Mouse (Mus musculus): Measurements from ENCODE around the gene Pkd2.

The Pkd2 gene

GRCm38 (mm10) chr5:104466816-104467215 is 7.6 kb downstream of the Pkd2 start:
- no peak for DNase-seq

GRCm38 (mm10) chr5:104468586-104468985 is 9.3 kb downstream of the Pkd2 start:
- no peak for DNase-seq

GRCm38 (mm10) chr5:104470981-104471391 is 11.7 kb downstream of the Pkd2 start:
- no peak for DNase-seq

- DNase-seq, result peak; percentile 22
Observed at GRCm38 (mm10) chr5:104472371-104472770, 13.1 kb downstream of the Pkd2 start.

GRCm38 (mm10) chr5:104480367-104480766 is 21.1 kb downstream of the Pkd2 start:
- DNase-seq, result no peak

- no peak for DNase-seq
Observed at GRCm38 (mm10) chr5:104482856-104483255, 23.6 kb downstream of the Pkd2 start.

- no peak for DNase-seq
Observed at GRCm38 (mm10) chr5:104491561-104491960, 32.3 kb downstream of the Pkd2 start.

GRCm38 (mm10) chr5:104504883-104505282 is 45.6 kb downstream of the Pkd2 start:
- no peak for DNase-seq

GRCm38 (mm10) chr5:104507829-104508194 is 48.6 kb downstream of the Pkd2 start:
- DNase-seq, result no peak

- peak; percentile 79 for DNase-seq
Observed at GRCm38 (mm10) chr5:104508195-104508891, 49.1 kb downstream of the Pkd2 start, which contains the start of gene BC005561. Gene BC005561 (plus strand): TSS chr5:104508352.

GRCm38 (mm10) chr5:104511211-104511610 is 52.0 kb downstream of the Pkd2 start:
- no peak for DNase-seq

- DNase-seq, result no peak
Observed at GRCm38 (mm10) chr5:104538612-104539011, 79.4 kb downstream of the Pkd2 start.

- no peak for DNase-seq
Observed at GRCm38 (mm10) chr5:104539331-104539730, 80.1 kb downstream of the Pkd2 start.
